Mouse (Mus musculus): Measurements from ENCODE around the gene Phgr1.
A peak's percentile ranks its signal among the peaks of the same experiment; 100 is the strongest.

The Phgr1 gene

GRCm38 (mm10) chr2:118772158-118772874 is at the start of gene Phgr1:
TSS of gene Phgr1 (plus strand) at chr2:118772769.
- no peak for DNase-seq (ENCODE audit: low spot score)

GRCm38 (mm10) chr2:118723693-118724486 is 48.7 kb upstream of the Phgr1 start:
- peak; percentile 1 for DNase-seq (ENCODE audit: low spot score)

- peak; percentile 4 for DNase-seq (ENCODE audit: low spot score)
Observed at GRCm38 (mm10) chr2:118725511-118725910, 47.1 kb upstream of the Phgr1 start.

- peak; percentile 2 for DNase-seq (ENCODE audit: low spot score)
Observed at GRCm38 (mm10) chr2:118726873-118727272, 45.7 kb upstream of the Phgr1 start.

- peak; percentile 19 for DNase-seq (ENCODE audit: low spot score)
Observed at GRCm38 (mm10) chr2:118727911-118728310, 44.7 kb upstream of the Phgr1 start.

- DNase-seq (ENCODE audit: low spot score) = peak; percentile 27
Observed at GRCm38 (mm10) chr2:118728337-118728736, 44.2 kb upstream of the Phgr1 start, which contains the start of gene Plcb2. TSS of gene Plcb2 (minus strand) at chr2:118728438.

- no peak for DNase-seq (ENCODE audit: low spot score)
Observed at GRCm38 (mm10) chr2:118729194-118729593, 43.4 kb upstream of the Phgr1 start.

GRCm38 (mm10) chr2:118729816-118730621 is 42.5 kb upstream of the Phgr1 start:
- peak; percentile 2 for DNase-seq (ENCODE audit: low spot score)

GRCm38 (mm10) chr2:118730622-118730915 is 42.0 kb upstream of the Phgr1 start:
- DNase-seq (ENCODE audit: low spot score) = peak; percentile 88

GRCm38 (mm10) chr2:118731981-118732380 is 40.6 kb upstream of the Phgr1 start:
- DNase-seq (ENCODE audit: low spot score) = no peak

GRCm38 (mm10) chr2:118733341-118733740 is 39.2 kb upstream of the Phgr1 start:
- peak; percentile 0 for DNase-seq (ENCODE audit: low spot score)

GRCm38 (mm10) chr2:118740341-118740740 is 32.2 kb upstream of the Phgr1 start:
- DNase-seq (ENCODE audit: low spot score) = no peak

- no peak for DNase-seq (ENCODE audit: low spot score)
Observed at GRCm38 (mm10) chr2:118741183-118741582, 31.4 kb upstream of the Phgr1 start.

- peak; percentile 4 for DNase-seq (ENCODE audit: low spot score)
Observed at GRCm38 (mm10) chr2:118743261-118743943, 29.2 kb upstream of the Phgr1 start.

- DNase-seq (ENCODE audit: low spot score) = peak; percentile 3
Observed at GRCm38 (mm10) chr2:118744621-118745020, 27.9 kb upstream of the Phgr1 start.

GRCm38 (mm10) chr2:118745232-118745884 is 27.2 kb upstream of the Phgr1 start, which contains the start of gene Inafm2:
TSS of gene Inafm2 (plus strand) at chr2:118745758.
- DNase-seq (ENCODE audit: low spot score) = peak; percentile 93

GRCm38 (mm10) chr2:118745915-118746901 is 26.4 kb upstream of the Phgr1 start:
- DNase-seq (ENCODE audit: low spot score) = peak; percentile 45

GRCm38 (mm10) chr2:118747301-118747960 is 25.1 kb upstream of the Phgr1 start:
- no peak for DNase-seq (ENCODE audit: low spot score)

- no peak for DNase-seq (ENCODE audit: low spot score)
Observed at GRCm38 (mm10) chr2:118749341-118749884, 23.2 kb upstream of the Phgr1 start.
